Mouse (Mus musculus) G1E (cell line): ENCODE measurements around the gene S100a2. TPM values are rescaled to one million over a fixed set of nuclear protein-coding genes. Genes with fewer than 3 reads are reported as not detected.

Experiments
- ATAC-seq: 2 replicates; pipeline ENCODE4 v1.8.0; 2016; ENCODE audit warnings: mild to moderate bottlenecking; ENCODE audit not compliant: insufficient number of reproducible peaks, poor library complexity, low FRiP score, severe bottlenecking; ENCODE audit errors: extremely low read depth
- DNase-seq: peaks from one replicate; pipeline ENCODE4 v3.0.0; 2012; ENCODE audit warnings: low spot score
- H3K27me3 ChIP-seq: 2 replicates; pipeline ENCODE4 v1.6.1; 2012; ENCODE audit warnings: mild to moderate bottlenecking, low read length, inconsistent platforms; ENCODE audit not compliant: insufficient read depth
- H3K36me3 ChIP-seq: replicated peaks from 2 replicates; pipeline ENCODE3; 2012; ENCODE audit warnings: mild to moderate bottlenecking, inconsistent platforms
- H3K4me1 ChIP-seq: 2 replicates; pipeline ENCODE4 v1.6.1; 2012; ENCODE audit warnings: low read depth, low read length, inconsistent platforms, mixed read lengths; ENCODE audit not compliant: insufficient read depth
- H3K4me3 ChIP-seq: 2 replicates; pipeline ENCODE4 v1.5.1; 2012; ENCODE audit warnings: low read depth, mild to moderate bottlenecking, inconsistent platforms, low read length, moderate library complexity, mixed read lengths
- H3K9me3 ChIP-seq: replicated peaks from 2 replicates; pipeline ENCODE4 v1.6.1; 2012; ENCODE audit warnings: inconsistent platforms
- CTCF ChIP-seq: IDR thresholded peaks from 2 replicates; pipeline ENCODE4 v1.5.1; 2012; ENCODE audit warnings: low read depth, low read length, inconsistent platforms, mixed read lengths
- GATA1 ChIP-seq: IDR thresholded peaks from 2 replicates; pipeline ENCODE4 v1.6.1; 2012; ENCODE audit warnings: borderline replicate concordance, low read length, inconsistent platforms, mixed read lengths
- GATA2 ChIP-seq: IDR thresholded peaks from 2 replicates; pipeline ENCODE4 v1.6.1; 2012; ENCODE audit warnings: low read depth, low read length, inconsistent platforms, borderline replicate concordance
- POLR2AphosphoS5 ChIP-seq: IDR thresholded peaks from 2 replicates; pipeline ENCODE4 v1.6.1; 2012; ENCODE audit warnings: low read depth, low read length, inconsistent platforms; ENCODE audit not compliant: insufficient replicate concordance
- TAL1 ChIP-seq: conservative IDR thresholded peaks from 2 replicates; pipeline ENCODE4 v1.6.1; 2012; ENCODE audit warnings: low read depth, low read length, inconsistent platforms, mixed read lengths
- polyA plus RNA-seq: library from polyadenylated mRNA; stranded (reverse); fragments of >175 nt; gene quantifications from 2 replicates; pipeline ENCODE4 v1.2.3, GENCODE M21; 2012
- total RNA-seq, 2 experiments: library from RNA; stranded (forward) in 1 of 2; stranded (reverse) in 1 of 2; fragments of 200-1000 nt in 1 of 2; fragments of >200 nt in 1 of 2; fragmentation: Nextera tagmentation in 1 of 2; gene quantifications; 2 replicates each; pipeline ENCODE4 v1.2.3; 2014 to 2017

Gene S100a2
- total and polyA plus RNA-seq, 3 experiments = not detected

- TF ChIP-seq GATA2 (no peak), CTCF (no peak), GATA1 (no peak), POLR2AphosphoS5 (no peak), TAL1 (no peak)
- DNase-seq (no peak), ATAC-seq (no peak)
- 0 out of 2 replicates have a peak, but pooled peaks cover 5% of the 10 kb centered on the region for H3K27me3 ChIP-seq
- H3K9me3 ChIP-seq = no peaks in the 10 kb centered on the region
- H3K4me1 ChIP-seq = no peaks in the 10 kb centered on the region
- no peak overlapping the region for H3K4me3 ChIP-seq
- H3K36me3 ChIP-seq = no peaks in the 10 kb centered on the region
Observed at GRCm38 (mm10) chr3:90631984-90632383, 41.9 kb downstream of the S100a2 start.

GRCm38 (mm10) chr3:90638511-90639275 is 48.6 kb downstream of the S100a2 start:
- H3K36me3 ChIP-seq = no peaks in the 10 kb centered on the region
- TF ChIP-seq CTCF = no peak
- no peak for TF ChIP-seq POLR2AphosphoS5
- TF ChIP-seq GATA1 = no peak
- H3K4me3 ChIP-seq = no peak overlapping the region
- DNase-seq (no peak), ATAC-seq (no peak)
- no peaks in the 10 kb centered on the region for H3K4me1 ChIP-seq
- H3K27me3 ChIP-seq = peaks cover 3% of the 10 kb centered on the region; the same call in 1 of the 2 replicates
- no peaks in the 10 kb centered on the region for H3K9me3 ChIP-seq

GRCm38 (mm10) chr3:90639511-90640154 is 49.6 kb downstream of the S100a2 start:
- ATAC-seq (peak; percentile 28; the same call in 1 of the 2 replicates), DNase-seq (no peak)
- Histone ChIP-seq H3K4me3 (no peak overlapping the region), H3K9me3 (no peaks in the 10 kb centered on the region), H3K27me3 (peaks cover 3% of the 10 kb centered on the region; the same call in 1 of the 2 replicates), H3K36me3 (no peaks in the 10 kb centered on the region), H3K4me1 (no peaks in the 10 kb centered on the region)
- TF ChIP-seq GATA2 (no peak), TAL1 (no peak), CTCF (peak; percentile 84), GATA1 (no peak)

- Histone ChIP-seq H3K4me1 (no peaks in the 10 kb centered on the region), H3K9me3 (no peaks in the 10 kb centered on the region), H3K27me3 (peaks cover 3% of the 10 kb centered on the region; the same call in 1 of the 2 replicates), H3K4me3 (no peak overlapping the region), H3K36me3 (no peaks in the 10 kb centered on the region)
- no peak for TF ChIP-seq GATA2
- TF ChIP-seq TAL1 = no peak
- TF ChIP-seq POLR2AphosphoS5 = no peak
- no peak for TF ChIP-seq GATA1
- no peak for TF ChIP-seq CTCF
- ATAC-seq (no peak), DNase-seq (no peak)
Observed at GRCm38 (mm10) chr3:90640981-90641380, 50.9 kb downstream of the S100a2 start.

Other genes with a start within 250 kb of the S100a2 start
- 0.73 and 1.3 TPM in 2 replicates for gene Slc27a3, start 200.3 kb upstream of the S100a2 start, total RNA-seq (2014; fragmentation: Nextera tagmentation)
- gene Slc27a3, start 200.3 kb upstream of the S100a2 start, total RNA-seq (2017) = 2.7 and 2.9 TPM in 2 replicates
- gene Slc27a3, start 200.3 kb upstream of the S100a2 start, polyA plus RNA-seq = 2.9 and 3.0 TPM in 2 replicates
- 36.7 and 47.0 TPM in 2 replicates for gene Ints3, start 156.6 kb upstream of the S100a2 start, total RNA-seq (2014; fragmentation: Nextera tagmentation)
- 32.5 and 36.2 TPM in 2 replicates for gene Ints3, start 156.6 kb upstream of the S100a2 start, total RNA-seq (2017)
- gene Ints3, start 156.6 kb upstream of the S100a2 start, polyA plus RNA-seq = 28.2 and 30.8 TPM in 2 replicates
- gene Npr1, start 124.4 kb upstream of the S100a2 start, total RNA-seq (2014; fragmentation: Nextera tagmentation) = not detected in 2 replicates
- not detected in 2 replicates for gene Npr1, start 124.4 kb upstream of the S100a2 start, total RNA-seq (2017)
- not detected in 2 replicates for gene Npr1, start 124.4 kb upstream of the S100a2 start, polyA plus RNA-seq
- 92.4 and 100 TPM in 2 replicates for gene Ilf2, start 114.1 kb upstream of the S100a2 start, total RNA-seq (2014; fragmentation: Nextera tagmentation)
- gene Ilf2, start 114.1 kb upstream of the S100a2 start, total RNA-seq (2017) = 168 and 181 TPM in 2 replicates
- 15.4 and 21.3 TPM in 2 replicates for gene Ilf2, start 114.1 kb upstream of the S100a2 start, polyA plus RNA-seq
- 58.0 and 61.9 TPM in 2 replicates for gene Snapin, start 99.2 kb upstream of the S100a2 start, total RNA-seq (2014; fragmentation: Nextera tagmentation)
- 42.5 and 46.2 TPM in 2 replicates for gene Snapin, start 99.2 kb upstream of the S100a2 start, total RNA-seq (2017)
- 3.4 and 3.5 TPM in 2 replicates for gene Snapin, start 99.2 kb upstream of the S100a2 start, polyA plus RNA-seq
- gene Chtop, start 80.7 kb upstream of the S100a2 start, total RNA-seq (2014; fragmentation: Nextera tagmentation) = 78.6 and 89.8 TPM in 2 replicates
- gene Chtop, start 80.7 kb upstream of the S100a2 start, total RNA-seq (2017) = 133 and 135 TPM in 2 replicates
- gene Chtop, start 80.7 kb upstream of the S100a2 start, polyA plus RNA-seq = 97.0 and 110 TPM in 2 replicates
- 26.6 and 38.4 TPM in 2 replicates for gene S100a1, start 75.9 kb upstream of the S100a2 start, total RNA-seq (2014; fragmentation: Nextera tagmentation)
- 40.8 and 42.9 TPM in 2 replicates for gene S100a1, start 75.9 kb upstream of the S100a2 start, total RNA-seq (2017)
- gene S100a1, start 75.9 kb upstream of the S100a2 start, polyA plus RNA-seq = 2.6 and 5.1 TPM in 2 replicates
- gene S100a13, start 75.8 kb upstream of the S100a2 start, total RNA-seq (2014; fragmentation: Nextera tagmentation) = 22.9 and 25.3 TPM in 2 replicates
- 67.3 and 70.2 TPM in 2 replicates for gene S100a13, start 75.8 kb upstream of the S100a2 start, total RNA-seq (2017)
- 1.8 and 2.4 TPM in 2 replicates for gene S100a13, start 75.8 kb upstream of the S100a2 start, polyA plus RNA-seq
- gene S100a14, start 63.4 kb upstream of the S100a2 start, total RNA-seq (2014; fragmentation: Nextera tagmentation) = not detected in 2 replicates
- gene S100a14, start 63.4 kb upstream of the S100a2 start, total RNA-seq (2017) = 0.12 TPM in 1 of 2 replicates, not detected in the other
- gene S100a14, start 63.4 kb upstream of the S100a2 start, polyA plus RNA-seq = not detected in 2 replicates
- not detected in 2 replicates for gene S100a16, start 53.0 kb upstream of the S100a2 start, total RNA-seq (2014; fragmentation: Nextera tagmentation)
- not detected in 2 replicates for gene S100a16, start 53.0 kb upstream of the S100a2 start, total RNA-seq (2017)
- not detected in 2 replicates for gene S100a16, start 53.0 kb upstream of the S100a2 start, polyA plus RNA-seq
- gene S100a3, start 29.7 kb upstream of the S100a2 start, total RNA-seq (2014; fragmentation: Nextera tagmentation) = not detected in 2 replicates
- gene S100a3, start 29.7 kb upstream of the S100a2 start, total RNA-seq (2017) = 0.12 and 0.22 TPM in 2 replicates
- gene S100a3, start 29.7 kb upstream of the S100a2 start, polyA plus RNA-seq = not detected in 2 replicates
- not detected in 2 replicates for gene Gm42674, start 11.7 kb downstream of the S100a2 start, total RNA-seq (2014; fragmentation: Nextera tagmentation)
- gene Gm42674, start 11.7 kb downstream of the S100a2 start, total RNA-seq (2017) = not detected in 2 replicates
- gene Gm42674, start 11.7 kb downstream of the S100a2 start, polyA plus RNA-seq = not detected in 2 replicates
- not detected in 2 replicates for gene S100a4, start 13.5 kb downstream of the S100a2 start, total RNA-seq (2014; fragmentation: Nextera tagmentation)
- 0.64 TPM in 1 of 2 replicates, not detected in the other for gene S100a4, start 13.5 kb downstream of the S100a2 start, total RNA-seq (2017)
- gene S100a4, start 13.5 kb downstream of the S100a2 start, polyA plus RNA-seq = not detected in 2 replicates
- gene S100a5, start 18.3 kb downstream of the S100a2 start, total RNA-seq (2014; fragmentation: Nextera tagmentation) = not detected in 2 replicates
- gene S100a5, start 18.3 kb downstream of the S100a2 start, total RNA-seq (2017) = not detected in 2 replicates
- gene S100a5, start 18.3 kb downstream of the S100a2 start, polyA plus RNA-seq = not detected in 2 replicates
- gene S100a6, start 22.6 kb downstream of the S100a2 start, total RNA-seq (2014; fragmentation: Nextera tagmentation) = not detected in 2 replicates
- 0.35 TPM in 1 of 2 replicates, not detected in the other for gene S100a6, start 22.6 kb downstream of the S100a2 start, total RNA-seq (2017)
- gene S100a6, start 22.6 kb downstream of the S100a2 start, polyA plus RNA-seq = not detected in 2 replicates
- not detected in 2 replicates for gene S100a7a, start 63.8 kb downstream of the S100a2 start, total RNA-seq (2014; fragmentation: Nextera tagmentation)
- not detected in 2 replicates for gene S100a7a, start 63.8 kb downstream of the S100a2 start, total RNA-seq (2017)
- not detected in 2 replicates for gene S100a7a, start 63.8 kb downstream of the S100a2 start, polyA plus RNA-seq
- 2.4 TPM in 1 of 2 replicates, not detected in the other for gene S100a8, start 78.7 kb downstream of the S100a2 start, total RNA-seq (2014; fragmentation: Nextera tagmentation)
- gene S100a8, start 78.7 kb downstream of the S100a2 start, total RNA-seq (2017) = not detected in 2 replicates
- gene S100a8, start 78.7 kb downstream of the S100a2 start, polyA plus RNA-seq = not detected in 2 replicates
- not detected in 2 replicates for gene S100a9, start 105.5 kb downstream of the S100a2 start, total RNA-seq (2014; fragmentation: Nextera tagmentation)
- gene S100a9, start 105.5 kb downstream of the S100a2 start, total RNA-seq (2017) = 0.41 TPM in 1 of 2 replicates, not detected in the other
- 0.20 TPM in 1 of 2 replicates, not detected in the other for gene S100a9, start 105.5 kb downstream of the S100a2 start, polyA plus RNA-seq
- not detected in 2 replicates for gene Pglyrp4, start 136.7 kb downstream of the S100a2 start, total RNA-seq (2014; fragmentation: Nextera tagmentation)
- gene Pglyrp4, start 136.7 kb downstream of the S100a2 start, total RNA-seq (2017) = 0.12 TPM in 1 of 2 replicates, not detected in the other
- gene Pglyrp4, start 136.7 kb downstream of the S100a2 start, polyA plus RNA-seq = not detected in 2 replicates
- not detected in 2 replicates for gene Gm5849, start 187.6 kb downstream of the S100a2 start, total RNA-seq (2014; fragmentation: Nextera tagmentation)
- gene Gm5849, start 187.6 kb downstream of the S100a2 start, total RNA-seq (2017) = not detected in 2 replicates
- gene Gm5849, start 187.6 kb downstream of the S100a2 start, polyA plus RNA-seq = not detected in 2 replicates